Mouse (Mus musculus): ENCODE measurements around the gene Six1. TPM values are rescaled to one million over a fixed set of nuclear protein-coding genes. Genes with fewer than 3 reads are reported as not detected.

The Six1 gene
- polyA plus RNA-seq, 1 experiment from 2014 or later = 0.12 TPM

DNA sequence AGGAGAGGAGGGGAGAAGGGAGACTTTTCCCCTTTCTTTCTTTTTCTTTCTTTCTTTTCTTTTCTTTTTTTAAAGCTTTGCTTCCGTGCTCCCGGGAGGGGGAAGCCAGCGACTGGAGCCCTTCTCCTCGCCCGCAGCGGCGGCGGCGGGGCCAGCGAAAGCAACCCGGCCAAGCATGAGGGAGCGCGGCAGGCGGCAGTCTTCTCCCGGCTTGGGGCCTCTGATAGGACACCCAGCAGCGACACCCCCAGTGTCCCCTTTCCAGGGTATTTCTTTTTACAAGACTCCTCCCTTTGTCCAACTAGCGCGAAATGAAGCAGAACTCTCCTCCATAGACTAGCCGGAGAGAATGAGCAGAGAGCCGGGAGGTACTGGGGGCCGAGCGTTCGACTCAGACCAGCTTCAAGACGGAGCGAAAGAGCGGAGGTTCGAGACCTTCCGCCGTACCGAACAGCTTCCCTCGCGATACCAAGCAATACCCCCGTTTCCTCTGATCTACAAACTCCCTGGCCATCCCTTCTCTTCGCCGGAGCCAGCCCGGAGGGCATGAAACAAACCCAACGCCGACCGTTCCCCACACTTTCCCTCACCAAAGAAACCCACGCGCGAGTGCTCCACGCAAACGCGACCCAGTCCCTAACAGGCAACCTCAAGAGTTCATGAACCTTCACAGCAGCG is 8.5 kb downstream of the Six1 start:
- no peaks in the 10 kb centered on the region for H3K36me3 ChIP-seq (ENCODE audit: control insufficient read depth, insufficient read depth, low read length)
- H3K27me3 ChIP-seq (ENCODE audit: control insufficient read depth, insufficient read depth, low read length) = peaks cover 92% of the 10 kb centered on the region
- ATAC-seq (ENCODE audit: low FRiP score, low TSS enrichment) = peak; percentile 24; the same call in 1 of the 2 replicates
- H3K4me3 ChIP-seq (ENCODE audit: low read length) = peak overlapping the region; percentile 45
- under 1% methylated on average over 46 of the region's 46 CpGs for WGBS
- H3K4me1 ChIP-seq (ENCODE audit: control insufficient read depth, insufficient read depth, low read length) = peaks cover 20% of the 10 kb centered on the region; the same call in 1 of the 2 replicates
- no peaks in the 10 kb centered on the region for H3K9me3 ChIP-seq (ENCODE audit: control insufficient read depth, low read length)
- peak overlapping the region; percentile 34; the same call in 1 of the 2 replicates for H3K9ac ChIP-seq (ENCODE audit: low read depth, low read length)
- peak overlapping the region; percentile 70 for H3K4me2 ChIP-seq (replicated peaks; ENCODE audit: low read depth, low read length)
- no peak overlapping the region for H3K27ac ChIP-seq (ENCODE audit: low read depth, low read length)

DNA sequence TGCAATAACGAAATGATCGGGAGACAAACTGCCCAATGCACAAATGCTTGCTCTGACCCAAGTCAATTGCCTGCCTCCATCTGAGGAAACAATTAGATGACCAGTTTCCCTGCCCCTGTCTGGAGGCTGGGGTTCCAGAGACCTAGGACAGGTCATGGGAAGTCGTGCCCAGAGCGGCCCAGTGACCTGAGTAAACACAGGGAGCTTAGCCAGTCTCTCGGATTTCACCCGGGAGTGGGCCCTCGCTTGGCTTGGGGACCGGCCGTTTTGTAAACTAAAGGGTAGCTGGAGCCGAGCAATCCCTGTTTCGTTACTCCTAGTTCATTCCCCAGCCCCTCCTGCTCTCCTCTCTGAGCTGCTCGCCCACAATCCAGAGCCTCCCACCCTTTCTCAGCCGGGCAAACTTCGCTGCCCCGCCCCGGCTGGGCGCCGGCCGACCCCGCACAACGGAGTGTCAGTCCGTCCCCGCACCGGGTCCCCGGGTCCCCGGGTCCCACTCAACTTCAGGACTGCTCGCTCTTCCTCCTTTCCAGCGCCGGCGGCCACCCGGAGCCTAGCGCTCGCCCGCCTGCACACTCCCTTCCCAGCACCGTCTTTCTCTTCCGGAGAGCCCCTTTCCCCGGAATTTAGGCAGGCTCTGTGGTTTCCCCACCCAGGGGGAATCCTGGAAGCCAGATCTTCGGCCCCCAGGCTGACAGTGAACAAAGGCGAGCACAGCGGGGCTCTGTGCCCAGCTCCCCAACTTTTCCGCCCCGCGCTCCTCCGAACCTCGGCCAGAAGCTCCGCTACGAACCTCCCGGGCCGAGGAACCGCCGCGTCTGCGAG is 9.3 kb downstream of the Six1 start:
- H3K4me1 ChIP-seq (ENCODE audit: control insufficient read depth, insufficient read depth, low read length) = peaks cover 20% of the 10 kb centered on the region; the same call in 1 of the 2 replicates
- peak overlapping the region; percentile 70 for H3K4me2 ChIP-seq (replicated peaks; ENCODE audit: low read depth, low read length)
- no peaks in the 10 kb centered on the region for H3K36me3 ChIP-seq (ENCODE audit: control insufficient read depth, insufficient read depth, low read length)
- peak overlapping the region; percentile 34; the same call in 1 of the 2 replicates for H3K9ac ChIP-seq (ENCODE audit: low read depth, low read length)
- peak overlapping the region; percentile 45 for H3K4me3 ChIP-seq (ENCODE audit: low read length)
- WGBS = under 1% methylated on average over 47 of the region's 53 CpGs
- peaks cover 92% of the 10 kb centered on the region for H3K27me3 ChIP-seq (ENCODE audit: control insufficient read depth, insufficient read depth, low read length)
- H3K27ac ChIP-seq (ENCODE audit: low read depth, low read length) = no peak overlapping the region
- no peaks in the 10 kb centered on the region for H3K9me3 ChIP-seq (ENCODE audit: control insufficient read depth, low read length)
- ATAC-seq (ENCODE audit: low FRiP score, low TSS enrichment) = peak; percentile 30; the same call in 1 of the 2 replicates

DNA sequence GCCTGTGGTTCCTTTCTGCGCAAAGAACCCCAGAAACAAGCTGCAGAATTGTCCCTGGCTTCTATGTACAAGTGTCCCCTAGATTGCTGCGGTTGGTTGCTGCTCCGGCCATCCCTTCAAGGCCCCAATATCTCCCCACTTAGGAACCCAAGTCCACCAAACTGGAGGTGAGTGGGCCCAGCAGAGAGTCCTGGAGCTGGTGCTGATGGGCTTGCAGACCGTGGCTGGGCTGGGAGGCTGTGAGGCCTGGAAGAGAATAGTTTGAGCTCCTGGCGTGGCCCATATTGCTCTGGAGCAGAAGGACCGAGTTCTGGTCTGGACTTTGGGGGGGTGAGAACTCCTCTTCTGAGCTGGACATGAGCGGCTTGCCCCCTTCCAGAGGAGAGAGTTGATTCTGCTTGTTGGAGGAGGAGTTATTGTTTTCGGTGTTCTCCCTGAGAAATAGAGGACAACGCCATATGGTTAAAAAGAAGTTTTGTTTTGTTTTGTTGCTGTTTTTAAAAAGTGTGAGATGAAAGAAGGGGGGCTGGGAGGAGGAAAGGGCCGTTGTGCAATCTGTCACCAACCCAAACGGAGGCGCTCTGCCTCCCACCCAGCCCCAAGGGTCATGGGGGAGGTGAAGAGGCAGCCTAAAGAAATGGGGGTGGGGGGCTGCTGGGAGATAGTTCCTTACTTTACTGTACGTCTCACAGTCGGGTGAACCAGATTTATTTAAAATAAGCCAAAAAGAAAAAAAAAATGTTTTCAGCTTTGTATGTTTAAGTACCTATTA is 10.1 kb downstream of the Six1 start:
- no peak for ATAC-seq (ENCODE audit: low FRiP score, low TSS enrichment)
- no peaks in the 10 kb centered on the region for H3K36me3 ChIP-seq (ENCODE audit: control insufficient read depth, insufficient read depth, low read length)
- H3K9me3 ChIP-seq (ENCODE audit: control insufficient read depth, low read length) = no peaks in the 10 kb centered on the region
- no peak overlapping the region for H3K9ac ChIP-seq (ENCODE audit: low read depth, low read length)
- H3K4me3 ChIP-seq (ENCODE audit: low read length) = peak overlapping the region; percentile 45; the same call in 1 of the 2 replicates
- H3K4me1 ChIP-seq (ENCODE audit: control insufficient read depth, insufficient read depth, low read length) = peaks cover 20% of the 10 kb centered on the region; the same call in 1 of the 2 replicates
- no peak overlapping the region for H3K4me2 ChIP-seq (replicated peaks; ENCODE audit: low read depth, low read length)
- H3K27ac ChIP-seq (ENCODE audit: low read depth, low read length) = no peak overlapping the region
- H3K27me3 ChIP-seq (ENCODE audit: control insufficient read depth, insufficient read depth, low read length) = peaks cover 92% of the 10 kb centered on the region
- WGBS = 8% methylated on average over 14 of the region's 14 CpGs

DNA sequence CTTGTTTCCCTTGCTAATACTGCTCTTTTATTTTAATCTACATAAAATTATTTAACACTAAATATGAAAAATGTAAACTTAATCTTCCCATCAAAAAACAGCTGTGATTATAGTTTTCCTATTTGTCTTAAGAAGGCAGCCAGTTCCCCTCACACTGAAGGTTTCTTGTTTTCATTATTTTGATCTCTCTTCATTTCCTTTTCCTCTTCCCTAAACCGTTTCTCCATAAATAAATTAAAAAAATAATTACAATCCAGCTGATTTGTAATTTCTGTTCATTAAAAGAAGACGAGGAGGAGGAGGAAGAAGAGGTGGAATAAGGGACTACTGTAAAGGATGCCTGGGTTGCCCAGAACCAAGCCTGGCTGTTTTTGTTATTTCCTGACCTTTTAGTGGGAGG is 10.8 kb downstream of the Six1 start:
- Histone ChIP-seq H3K4me3 (ENCODE audit: low read length) (no peak overlapping the region), H3K4me1 (ENCODE audit: control insufficient read depth, insufficient read depth, low read length) (peaks cover 20% of the 10 kb centered on the region; the same call in 1 of the 2 replicates), H3K27ac (ENCODE audit: low read depth, low read length) (no peak overlapping the region), H3K4me2 (replicated peaks; ENCODE audit: low read depth, low read length) (no peak overlapping the region), H3K9me3 (ENCODE audit: control insufficient read depth, low read length) (no peaks in the 10 kb centered on the region), H3K36me3 (ENCODE audit: control insufficient read depth, insufficient read depth, low read length) (no peaks in the 10 kb centered on the region), H3K9ac (ENCODE audit: low read depth, low read length) (no peak overlapping the region), H3K27me3 (ENCODE audit: control insufficient read depth, insufficient read depth, low read length) (peaks cover 92% of the 10 kb centered on the region)
- WGBS = 22% methylated on average over 2 of the region's 2 CpGs
- no peak for ATAC-seq (ENCODE audit: low FRiP score, low TSS enrichment)

DNA sequence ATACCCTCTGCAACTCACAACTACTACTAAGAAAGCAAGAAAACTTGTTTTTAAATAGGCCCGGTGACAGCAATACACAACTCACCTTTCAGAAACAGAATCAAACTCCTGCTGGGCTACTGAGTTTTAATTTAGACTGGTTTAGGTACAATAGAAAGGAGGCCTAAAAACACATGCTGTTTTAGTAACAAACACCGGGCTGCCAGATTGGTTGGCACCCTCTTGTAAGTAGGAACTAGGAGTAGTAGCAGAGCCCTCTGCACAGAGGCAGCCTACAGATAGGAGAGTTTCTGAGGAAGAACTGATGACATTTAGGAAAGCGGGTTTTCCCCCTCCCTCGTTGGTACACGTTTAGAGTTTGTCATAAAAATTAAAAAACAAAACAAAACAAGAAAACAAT is 11.3 kb downstream of the Six1 start:
- H3K36me3 ChIP-seq (ENCODE audit: control insufficient read depth, insufficient read depth, low read length) = no peaks in the 10 kb centered on the region
- peaks cover 92% of the 10 kb centered on the region for H3K27me3 ChIP-seq (ENCODE audit: control insufficient read depth, insufficient read depth, low read length)
- no peaks in the 10 kb centered on the region for H3K9me3 ChIP-seq (ENCODE audit: control insufficient read depth, low read length)
- no peak overlapping the region for H3K27ac ChIP-seq (ENCODE audit: low read depth, low read length)
- no peak for ATAC-seq (ENCODE audit: low FRiP score, low TSS enrichment)
- peaks cover 20% of the 10 kb centered on the region; the same call in 1 of the 2 replicates for H3K4me1 ChIP-seq (ENCODE audit: control insufficient read depth, insufficient read depth, low read length)
- no peak overlapping the region for H3K4me3 ChIP-seq (ENCODE audit: low read length)
- H3K9ac ChIP-seq (ENCODE audit: low read depth, low read length) = no peak overlapping the region
- WGBS = 13% methylated on average over 5 of the region's 5 CpGs
- no peak overlapping the region for H3K4me2 ChIP-seq (replicated peaks; ENCODE audit: low read depth, low read length)

DNA sequence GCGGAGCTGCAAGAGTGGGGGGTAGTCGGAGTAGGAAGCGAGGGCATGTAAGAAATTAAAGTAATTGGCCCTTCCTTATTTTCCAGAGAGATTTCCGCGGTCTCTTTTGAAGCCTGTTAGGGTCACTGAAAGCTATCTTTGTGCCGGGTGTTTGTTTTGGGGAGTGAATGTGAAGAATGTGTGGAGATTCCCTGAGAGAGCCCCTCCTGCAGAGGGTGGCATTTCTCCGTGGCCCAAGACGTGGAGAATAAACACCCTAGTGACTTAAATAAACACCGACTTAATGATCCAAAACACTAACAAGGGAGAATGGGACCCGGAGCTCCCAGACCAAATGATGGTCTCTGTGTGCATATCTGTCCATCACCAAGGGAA is 12.4 kb downstream of the Six1 start:
- no peak overlapping the region for H3K4me2 ChIP-seq (replicated peaks; ENCODE audit: low read depth, low read length)
- peaks cover 89% of the 10 kb centered on the region for H3K27me3 ChIP-seq (ENCODE audit: control insufficient read depth, insufficient read depth, low read length)
- 2% methylated on average over 10 of the region's 10 CpGs for WGBS
- no peak for ATAC-seq (ENCODE audit: low FRiP score, low TSS enrichment)
- H3K9ac ChIP-seq (ENCODE audit: low read depth, low read length) = no peak overlapping the region
- no peaks in the 10 kb centered on the region for H3K9me3 ChIP-seq (ENCODE audit: control insufficient read depth, low read length)
- peaks cover 14% of the 10 kb centered on the region; the same call in 1 of the 2 replicates for H3K4me1 ChIP-seq (ENCODE audit: control insufficient read depth, insufficient read depth, low read length)
- no peaks in the 10 kb centered on the region for H3K36me3 ChIP-seq (ENCODE audit: control insufficient read depth, insufficient read depth, low read length)
- H3K4me3 ChIP-seq (ENCODE audit: low read length) = no peak overlapping the region
- H3K27ac ChIP-seq (ENCODE audit: low read depth, low read length) = no peak overlapping the region

DNA sequence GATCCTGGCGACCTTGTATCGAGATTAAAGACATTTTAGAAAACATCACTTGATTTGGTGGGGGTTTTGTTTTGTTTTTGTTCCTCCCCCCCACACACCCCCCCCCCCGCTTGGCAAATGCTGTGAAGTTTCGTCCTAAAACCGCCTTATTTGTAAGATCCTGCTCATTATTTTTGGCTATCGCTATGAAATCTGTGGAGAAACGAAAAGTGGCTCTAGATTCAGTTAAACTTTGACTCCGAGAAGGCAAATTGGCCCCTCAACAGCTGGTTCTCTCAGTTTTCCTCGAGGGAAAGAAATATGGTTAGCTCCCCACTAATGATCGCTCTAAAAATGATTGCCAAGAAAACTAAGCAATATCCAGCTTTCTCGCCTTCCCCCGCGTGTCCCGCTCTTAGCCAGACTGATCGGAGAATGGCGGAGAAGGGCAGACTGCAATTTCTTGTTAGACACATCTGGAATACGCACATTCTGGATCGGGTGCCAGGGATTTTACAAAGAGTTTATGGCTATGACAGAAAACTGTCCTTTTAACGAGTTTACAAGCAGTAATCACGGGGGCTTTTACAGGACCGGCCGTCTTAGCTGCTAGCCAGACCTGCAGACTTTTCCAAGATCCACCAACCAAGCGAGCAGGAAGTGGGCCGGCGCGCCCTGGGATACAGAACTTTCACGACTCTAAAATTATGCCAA is 13.0 kb downstream of the Six1 start:
- Histone ChIP-seq H3K36me3 (ENCODE audit: control insufficient read depth, insufficient read depth, low read length) (no peaks in the 10 kb centered on the region), H3K27ac (ENCODE audit: low read depth, low read length) (no peak overlapping the region), H3K4me3 (ENCODE audit: low read length) (no peak overlapping the region), H3K4me1 (ENCODE audit: control insufficient read depth, insufficient read depth, low read length) (peaks cover 11% of the 10 kb centered on the region; the same call in 1 of the 2 replicates), H3K4me2 (replicated peaks; ENCODE audit: low read depth, low read length) (no peak overlapping the region), H3K9me3 (ENCODE audit: control insufficient read depth, low read length) (no peaks in the 10 kb centered on the region), H3K9ac (ENCODE audit: low read depth, low read length) (no peak overlapping the region), H3K27me3 (ENCODE audit: control insufficient read depth, insufficient read depth, low read length) (peaks cover 88% of the 10 kb centered on the region)
- no peak for ATAC-seq (ENCODE audit: low FRiP score, low TSS enrichment)
- 3% methylated on average over 27 of the region's 27 CpGs for WGBS

DNA sequence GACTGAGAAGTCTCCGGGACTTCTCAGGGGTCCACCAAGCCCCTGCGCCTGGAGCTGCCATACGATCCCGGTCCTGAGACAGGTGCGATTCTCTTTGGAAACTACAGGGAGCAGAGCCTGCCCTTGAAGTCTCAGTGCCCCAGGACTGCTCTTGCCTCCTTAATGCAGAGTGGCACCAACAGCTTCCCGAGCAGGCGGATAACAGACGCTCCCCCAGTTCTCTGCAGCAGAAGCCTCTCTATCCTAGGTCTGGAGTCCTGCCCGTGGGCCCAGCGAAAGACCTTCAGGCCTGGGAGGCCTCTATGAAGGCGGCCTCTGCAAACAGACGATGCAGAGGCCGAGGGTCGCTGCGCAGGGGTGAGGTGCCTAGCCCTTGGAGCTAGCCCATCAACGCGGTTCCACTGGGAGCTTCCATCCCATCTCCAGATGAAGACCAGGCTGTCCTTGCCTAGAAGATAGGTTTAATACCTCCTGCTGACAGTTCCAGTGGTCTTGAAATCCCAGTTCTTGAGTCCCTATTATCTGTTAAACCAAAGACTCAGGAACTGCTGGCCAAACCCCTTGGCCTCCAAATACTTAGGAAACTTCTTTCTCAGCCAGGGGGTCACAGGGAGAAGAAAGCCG is 13.6 kb downstream of the Six1 start:
- 3% methylated on average over 18 of the region's 18 CpGs for WGBS
- H3K9ac ChIP-seq (ENCODE audit: low read depth, low read length) = no peak overlapping the region
- no peak overlapping the region for H3K4me2 ChIP-seq (replicated peaks; ENCODE audit: low read depth, low read length)
- no peak overlapping the region for H3K4me3 ChIP-seq (ENCODE audit: low read length)
- H3K27ac ChIP-seq (ENCODE audit: low read depth, low read length) = no peak overlapping the region
- H3K36me3 ChIP-seq (ENCODE audit: control insufficient read depth, insufficient read depth, low read length) = no peaks in the 10 kb centered on the region
- peaks cover 86% of the 10 kb centered on the region for H3K27me3 ChIP-seq (ENCODE audit: control insufficient read depth, insufficient read depth, low read length)
- ATAC-seq (ENCODE audit: low FRiP score, low TSS enrichment) = no peak
- peaks cover 6% of the 10 kb centered on the region; the same call in 1 of the 2 replicates for H3K4me1 ChIP-seq (ENCODE audit: control insufficient read depth, insufficient read depth, low read length)
- no peaks in the 10 kb centered on the region for H3K9me3 ChIP-seq (ENCODE audit: control insufficient read depth, low read length)
